Mouse (Mus musculus) lung, adult 2 months (tissue): Measurements from ENCODE around the gene Vamp1.

Source experiments
- CTCF ChIP-seq: fragments of 200-500 bp; IDR thresholded peaks from 2 replicates; pipeline ENCODE4 v1.5.1; 2011; ENCODE audit warnings: mild to moderate bottlenecking, low read length, control low read depth; ENCODE audit not compliant: insufficient read depth
- POLR2A ChIP-seq: fragments of 200-500 bp; IDR thresholded peaks from 2 replicates; pipeline ENCODE4 v1.6.1; 2011; ENCODE audit warnings: low read depth, mild to moderate bottlenecking, control low read depth, low read length, borderline replicate concordance; ENCODE audit errors: extremely low read depth

- no peak for TF ChIP-seq POLR2A
- TF ChIP-seq CTCF = no peak
Observed at GRCm38 (mm10) chr6:125268799-125269198, 53.4 kb downstream of the Vamp1 start.
